Mouse (Mus musculus): ENCODE data around the gene Cspg5. TPM values are rescaled to one million over a fixed set of nuclear protein-coding genes. Genes with fewer than 3 reads are reported as not detected.

Cspg5 gene
- polyA plus RNA-seq, 1 experiment = 0.01 TPM

DNA sequence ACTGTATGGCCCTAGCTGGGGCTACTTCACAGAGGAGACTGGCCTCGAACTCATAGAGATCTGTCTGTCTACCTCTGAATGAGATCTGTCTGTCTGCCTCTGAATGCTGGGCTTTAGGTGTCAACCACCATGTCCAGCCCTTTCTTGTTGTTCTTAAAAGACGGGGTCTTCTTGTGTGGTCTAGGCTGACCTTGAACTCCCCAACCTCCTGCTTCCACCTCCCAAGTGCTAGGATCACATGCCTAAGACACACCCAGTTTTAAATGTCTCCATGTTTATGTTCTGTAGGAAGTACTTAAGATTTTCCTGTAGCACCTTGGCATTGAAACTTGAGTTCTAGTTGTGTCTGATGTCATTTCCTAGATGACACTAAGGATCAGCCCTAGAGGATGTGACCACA, 5.3 kb downstream of the Cspg5 start:
- peaks cover 18% of the 10 kb centered on the region for H3K4me1 ChIP-seq (ENCODE audit: control insufficient read depth)
- H3K27me3 ChIP-seq (ENCODE audit: control insufficient read depth) = peaks cover 37% of the 10 kb centered on the region
- no peaks in the 10 kb centered on the region for H3K36me3 ChIP-seq (ENCODE audit: control insufficient read depth)
- TF ChIP-seq GATA1 (IDR thresholded peaks at IDR 0.05; ENCODE audit: low read length) = no peak
- no peaks in the 10 kb centered on the region for H3K9me3 ChIP-seq (ENCODE audit: control insufficient read depth, low read length)
- no peak overlapping the region for H3K4me3 ChIP-seq (replicated peaks)

DNA sequence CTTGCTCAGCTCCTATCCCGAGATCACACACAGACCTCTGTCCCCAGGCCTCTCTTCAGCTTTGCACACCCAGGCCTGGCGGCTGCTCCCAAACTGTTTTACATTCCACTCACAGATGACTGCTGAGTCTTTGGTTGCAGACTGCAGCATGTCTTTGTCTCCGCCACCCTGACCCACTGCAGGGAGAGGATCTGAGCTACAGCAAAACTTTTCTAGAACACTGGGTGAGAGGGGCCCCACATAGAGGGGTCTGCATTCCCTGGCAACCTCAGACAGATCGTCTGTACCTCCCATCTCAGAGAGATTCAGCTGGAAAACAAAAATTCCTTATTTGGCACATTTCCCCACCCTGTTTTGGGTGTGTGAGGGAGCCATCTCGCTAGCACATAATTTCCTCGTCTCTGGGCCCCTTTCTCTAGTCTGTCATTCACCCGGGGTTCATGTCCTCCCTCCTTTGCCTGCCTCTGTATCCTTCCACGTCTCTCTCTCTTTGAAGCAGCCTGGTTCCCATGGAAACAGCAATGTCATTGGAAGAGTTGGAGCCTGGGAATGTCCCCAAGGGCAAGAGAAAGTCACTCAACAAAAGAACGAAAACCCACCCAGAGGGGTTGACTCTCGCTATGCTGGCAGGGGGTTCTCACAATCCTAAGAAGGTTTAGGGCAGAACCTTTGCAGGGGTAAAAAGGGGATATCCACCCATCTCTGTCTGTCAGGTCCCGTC, 6.4 kb downstream of the Cspg5 start:
- H3K9me3 ChIP-seq (ENCODE audit: control insufficient read depth, low read length) = no peaks in the 10 kb centered on the region
- peaks cover 14% of the 10 kb centered on the region for H3K4me1 ChIP-seq (ENCODE audit: control insufficient read depth)
- TF ChIP-seq GATA1 (IDR thresholded peaks at IDR 0.05; ENCODE audit: low read length) = no peak
- TF ChIP-seq TAL1 (IDR thresholded peaks at IDR 0.05; ENCODE audit: low read length) = no peak
- H3K36me3 ChIP-seq (ENCODE audit: control insufficient read depth) = no peaks in the 10 kb centered on the region
- peaks cover 26% of the 10 kb centered on the region for H3K27me3 ChIP-seq (ENCODE audit: control insufficient read depth)
- no peak overlapping the region for H3K4me3 ChIP-seq (replicated peaks)

GRCm38 (mm10) chr9:110250776-110251175, 7.2 kb downstream of the Cspg5 start:
- peaks cover 18% of the 10 kb centered on the region for H3K27me3 ChIP-seq (ENCODE audit: control insufficient read depth)
- no peaks in the 10 kb centered on the region for H3K9me3 ChIP-seq (ENCODE audit: control insufficient read depth, low read length)
- TF ChIP-seq GATA1 (IDR thresholded peaks at IDR 0.05; ENCODE audit: low read length) = no peak
- no peak for TF ChIP-seq TAL1 (IDR thresholded peaks at IDR 0.05; ENCODE audit: low read length)
- peaks cover 7% of the 10 kb centered on the region for H3K4me1 ChIP-seq (ENCODE audit: control insufficient read depth)
- no peaks in the 10 kb centered on the region for H3K36me3 ChIP-seq (ENCODE audit: control insufficient read depth)
- no peak overlapping the region for H3K4me3 ChIP-seq (replicated peaks)

- TF ChIP-seq GATA1 (IDR thresholded peaks at IDR 0.05; ENCODE audit: low read length) = no peak
- TF ChIP-seq TAL1 (IDR thresholded peaks at IDR 0.05; ENCODE audit: low read length) = no peak
- Histone ChIP-seq H3K36me3 (ENCODE audit: control insufficient read depth) (no peaks in the 10 kb centered on the region), H3K4me1 (ENCODE audit: control insufficient read depth) (no peaks in the 10 kb centered on the region), H3K27me3 (ENCODE audit: control insufficient read depth) (no peaks in the 10 kb centered on the region), H3K4me3 (replicated peaks) (no peak overlapping the region), H3K9me3 (ENCODE audit: control insufficient read depth, low read length) (no peaks in the 10 kb centered on the region)
Observed at GRCm38 (mm10) chr9:110255407-110256019, 11.9 kb downstream of the Cspg5 start.

DNA sequence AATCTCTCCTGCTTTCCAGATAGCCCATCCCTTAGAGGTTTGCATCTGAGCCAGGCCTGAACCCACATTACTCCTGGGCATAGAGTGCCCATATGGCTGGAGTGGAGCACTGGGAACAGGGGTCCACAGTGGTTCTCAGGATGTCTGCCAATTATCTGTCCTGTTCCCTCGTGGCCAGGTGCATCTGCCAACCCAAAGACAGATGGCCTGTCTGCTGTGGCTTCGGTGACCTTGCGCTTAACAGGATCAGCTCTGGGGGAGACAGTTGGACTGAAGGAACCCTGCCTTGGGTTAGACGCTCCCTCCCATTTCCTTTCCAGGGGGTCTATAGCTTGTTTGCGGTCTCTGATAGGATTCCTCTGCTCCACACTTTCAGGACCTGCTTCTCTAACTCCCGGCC, 15.1 kb downstream of the Cspg5 start:
- no peaks in the 10 kb centered on the region for H3K27me3 ChIP-seq (ENCODE audit: control insufficient read depth)
- no peak for TF ChIP-seq TAL1 (IDR thresholded peaks at IDR 0.05; ENCODE audit: low read length)
- no peak for TF ChIP-seq GATA1 (IDR thresholded peaks at IDR 0.05; ENCODE audit: low read length)
- H3K9me3 ChIP-seq (ENCODE audit: control insufficient read depth, low read length) = no peaks in the 10 kb centered on the region
- no peak overlapping the region for H3K4me3 ChIP-seq (replicated peaks)
- H3K36me3 ChIP-seq (ENCODE audit: control insufficient read depth) = no peaks in the 10 kb centered on the region
- no peaks in the 10 kb centered on the region for H3K4me1 ChIP-seq (ENCODE audit: control insufficient read depth)

DNA sequence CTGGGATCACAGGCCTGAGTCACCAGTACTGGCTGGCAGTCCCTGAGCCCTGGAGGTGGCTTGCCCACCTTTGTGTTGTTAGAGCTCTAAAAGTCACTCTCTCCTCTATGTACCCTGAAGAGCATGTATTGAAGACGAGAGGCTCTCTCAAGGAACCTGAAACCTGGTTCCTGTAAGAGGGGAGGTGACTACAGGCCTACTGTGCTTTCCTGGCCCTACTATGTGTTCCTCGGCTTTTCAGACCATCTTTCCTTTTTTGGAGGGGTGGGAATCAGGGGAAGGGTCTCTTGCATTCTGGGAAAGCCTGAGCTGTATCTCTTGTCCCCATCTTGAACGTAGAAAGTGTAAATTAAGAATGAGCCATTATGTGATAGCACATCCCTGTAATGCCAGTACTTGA, 15.5 kb downstream of the Cspg5 start:
- TF ChIP-seq TAL1 (IDR thresholded peaks at IDR 0.05; ENCODE audit: low read length) (no peak), GATA1 (IDR thresholded peaks at IDR 0.05; ENCODE audit: low read length) (no peak)
- Histone ChIP-seq H3K9me3 (ENCODE audit: control insufficient read depth, low read length) (no peaks in the 10 kb centered on the region), H3K4me3 (replicated peaks) (no peak overlapping the region), H3K4me1 (ENCODE audit: control insufficient read depth) (no peaks in the 10 kb centered on the region), H3K36me3 (ENCODE audit: control insufficient read depth) (no peaks in the 10 kb centered on the region), H3K27me3 (ENCODE audit: control insufficient read depth) (no peaks in the 10 kb centered on the region)

GRCm38 (mm10) chr9:110263181-110263580, 19.6 kb downstream of the Cspg5 start:
- TF ChIP-seq TAL1 (IDR thresholded peaks at IDR 0.05; ENCODE audit: low read length) = no peak
- TF ChIP-seq GATA1 (IDR thresholded peaks at IDR 0.05; ENCODE audit: low read length) = no peak
- Histone ChIP-seq H3K9me3 (ENCODE audit: control insufficient read depth, low read length) (no peaks in the 10 kb centered on the region), H3K36me3 (ENCODE audit: control insufficient read depth) (no peaks in the 10 kb centered on the region), H3K4me3 (replicated peaks) (no peak overlapping the region), H3K4me1 (ENCODE audit: control insufficient read depth) (no peaks in the 10 kb centered on the region), H3K27me3 (ENCODE audit: control insufficient read depth) (no peaks in the 10 kb centered on the region)

GRCm38 (mm10) chr9:110264991-110265390, 21.4 kb downstream of the Cspg5 start:
- H3K27me3 ChIP-seq (ENCODE audit: control insufficient read depth) = no peaks in the 10 kb centered on the region
- H3K36me3 ChIP-seq (ENCODE audit: control insufficient read depth) = no peaks in the 10 kb centered on the region
- H3K4me1 ChIP-seq (ENCODE audit: control insufficient read depth) = no peaks in the 10 kb centered on the region
- no peak overlapping the region for H3K4me3 ChIP-seq (replicated peaks)
- H3K9me3 ChIP-seq (ENCODE audit: control insufficient read depth, low read length) = no peaks in the 10 kb centered on the region
- TF ChIP-seq GATA1 (IDR thresholded peaks at IDR 0.05; ENCODE audit: low read length) (no peak), TAL1 (IDR thresholded peaks at IDR 0.05; ENCODE audit: low read length) (no peak)

DNA sequence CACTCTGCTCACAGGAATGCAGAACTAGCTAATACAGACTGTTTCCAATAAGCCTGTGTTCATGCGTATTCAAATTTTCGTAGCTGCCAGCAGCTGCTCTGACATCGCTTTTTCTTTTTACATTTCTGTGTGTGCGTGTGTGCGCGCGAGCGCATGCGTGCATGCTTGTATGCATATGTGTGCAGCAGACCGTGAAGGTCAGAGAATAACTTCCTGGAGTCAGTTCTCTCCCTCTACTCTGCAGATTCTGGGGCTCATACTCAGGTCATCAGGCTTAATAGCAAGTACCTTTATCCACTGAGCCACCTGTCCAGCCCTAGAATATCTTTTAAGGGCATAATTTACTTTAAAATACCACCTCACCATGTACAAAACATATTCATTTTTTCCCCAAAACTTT, 24.8 kb downstream of the Cspg5 start:
- Histone ChIP-seq H3K27me3 (ENCODE audit: control insufficient read depth) (no peaks in the 10 kb centered on the region), H3K4me1 (ENCODE audit: control insufficient read depth) (no peaks in the 10 kb centered on the region), H3K36me3 (ENCODE audit: control insufficient read depth) (no peaks in the 10 kb centered on the region), H3K9me3 (ENCODE audit: control insufficient read depth, low read length) (no peaks in the 10 kb centered on the region), H3K4me3 (replicated peaks) (no peak overlapping the region)
- TF ChIP-seq GATA1 (IDR thresholded peaks at IDR 0.05; ENCODE audit: low read length) (no peak), TAL1 (IDR thresholded peaks at IDR 0.05; ENCODE audit: low read length) (no peak)
